Mouse (Mus musculus): ENCODE data around the gene Wdsub1. TPM values are rescaled to one million over a fixed set of nuclear protein-coding genes. Genes with fewer than 3 reads are reported as not detected.

The Wdsub1 gene
- total RNA-seq (2023) = 11.1 TPM

DNA sequence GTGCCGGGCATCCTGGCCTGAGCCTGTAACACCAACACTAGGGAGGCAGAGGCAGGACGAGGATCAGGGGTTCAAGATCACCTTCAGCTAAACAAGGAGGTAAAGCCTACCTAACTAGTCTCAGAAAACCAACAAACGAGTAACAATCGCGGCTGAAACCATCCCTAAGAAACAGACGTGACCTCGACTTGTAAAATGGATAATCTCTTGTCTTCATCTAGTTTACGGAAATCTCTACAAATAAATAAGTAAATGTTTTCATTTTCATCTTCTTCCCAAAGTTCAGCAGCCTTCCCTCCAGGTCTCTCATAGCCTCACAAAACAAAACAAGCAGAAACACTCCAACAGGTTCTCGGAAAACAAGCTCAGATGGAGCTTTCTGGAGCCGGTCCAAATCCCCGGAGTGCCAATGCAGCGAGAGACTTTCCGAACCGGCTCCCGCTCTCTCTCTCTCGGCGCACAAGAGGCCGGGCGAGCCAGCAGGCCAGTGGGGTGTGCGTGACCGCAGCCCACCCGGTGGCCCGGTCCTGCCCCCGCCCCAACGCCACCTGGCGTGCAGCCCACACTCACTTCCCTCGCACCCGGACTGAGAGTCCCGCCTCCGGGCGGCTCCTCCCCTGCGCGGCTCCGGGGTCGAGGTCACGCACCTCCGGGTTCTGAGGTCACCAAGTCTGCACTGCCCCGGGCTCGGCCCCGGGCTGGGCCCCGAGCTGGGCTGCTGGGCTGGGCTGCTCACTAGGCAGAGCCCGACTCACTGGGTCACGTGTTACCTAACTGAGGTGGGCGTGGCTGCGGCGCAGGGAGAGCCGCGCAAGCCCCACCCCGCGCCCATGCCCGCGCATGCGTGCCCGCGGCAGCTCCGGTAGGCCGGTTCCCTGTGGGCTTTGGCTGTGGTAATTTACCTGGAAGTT is at the start of gene Wdsub1:
TSS of gene Wdsub1 (minus strand) at position 761 of the 911 bp plus-strand sequence.

